Mouse (Mus musculus) heart, adult 2 months (tissue): ENCODE data around the gene Toporsl.

Source experiments
- CTCF ChIP-seq: fragments of 200-600 bp; IDR thresholded peaks from 2 replicates; pipeline ENCODE4 v1.8.1; 2022; ENCODE audit warnings: antibody characterized with exemption, mild to moderate bottlenecking, moderate library complexity
- EP300 ChIP-seq: fragments of 200-500 bp; IDR thresholded peaks from 2 replicates; pipeline ENCODE4 v1.6.1; 2011; ENCODE audit warnings: low read depth, low read length, control low read depth; ENCODE audit not compliant: insufficient read depth

DNA sequence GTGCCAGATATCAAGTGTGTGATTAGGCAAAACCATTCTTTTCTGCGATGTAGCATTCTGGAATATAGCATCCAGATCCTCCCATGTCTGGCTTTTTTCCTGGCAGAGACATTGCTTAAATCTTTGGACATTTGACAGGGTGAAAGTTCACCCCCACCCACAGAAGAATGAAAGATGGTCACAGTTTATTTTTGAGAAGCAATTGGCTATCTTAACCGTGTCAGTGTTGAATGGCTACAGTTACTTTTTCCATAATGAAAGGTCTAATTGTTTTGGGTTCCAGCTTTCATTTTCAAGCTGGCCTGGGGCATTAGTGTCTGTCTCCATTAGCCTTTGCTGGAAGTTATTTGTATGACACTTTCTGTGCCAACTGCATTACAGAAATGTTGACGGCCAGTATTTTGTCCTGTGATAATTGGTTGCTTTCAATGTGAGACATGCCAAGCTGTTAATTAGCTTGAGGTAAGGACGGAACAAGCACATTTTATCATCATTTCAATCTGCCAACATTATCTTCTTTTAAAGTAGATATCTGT lies 2.2 kb upstream of the Toporsl start:
- TF ChIP-seq CTCF, result no peak
- TF ChIP-seq EP300, result no peak
